Mouse (Mus musculus) left cerebral cortex, adult 9 months (tissue): ENCODE results near the gene Nxn.

Experiments used
- DNase-seq, 2 experiments: peaks; one replicate each; pipeline ENCODE4 v3.0.0; 2022; ENCODE audit warnings: low spot score in 2 of 2

Nxn gene

DNA sequence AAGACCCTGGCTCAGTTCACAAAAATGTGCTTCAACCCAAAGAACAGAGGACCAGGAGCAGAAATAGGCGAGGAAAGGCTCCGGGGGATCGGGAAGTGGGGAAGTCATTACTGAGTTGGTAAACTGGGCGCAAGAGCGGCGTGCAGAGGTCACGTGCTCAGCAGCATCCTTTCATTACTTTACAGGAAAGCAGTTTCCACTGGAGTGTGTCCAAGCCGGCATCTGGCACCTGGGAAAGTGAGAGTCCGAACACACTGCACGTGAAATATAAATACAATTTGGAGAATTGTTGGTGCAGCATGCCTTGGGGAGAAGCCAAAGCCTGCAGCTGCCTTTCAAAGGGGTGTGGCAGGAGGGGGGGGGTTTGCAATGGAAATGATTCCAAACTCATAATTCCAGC, 2.5 kb upstream of the Nxn start:
- no peak for DNase-seq

DNA sequence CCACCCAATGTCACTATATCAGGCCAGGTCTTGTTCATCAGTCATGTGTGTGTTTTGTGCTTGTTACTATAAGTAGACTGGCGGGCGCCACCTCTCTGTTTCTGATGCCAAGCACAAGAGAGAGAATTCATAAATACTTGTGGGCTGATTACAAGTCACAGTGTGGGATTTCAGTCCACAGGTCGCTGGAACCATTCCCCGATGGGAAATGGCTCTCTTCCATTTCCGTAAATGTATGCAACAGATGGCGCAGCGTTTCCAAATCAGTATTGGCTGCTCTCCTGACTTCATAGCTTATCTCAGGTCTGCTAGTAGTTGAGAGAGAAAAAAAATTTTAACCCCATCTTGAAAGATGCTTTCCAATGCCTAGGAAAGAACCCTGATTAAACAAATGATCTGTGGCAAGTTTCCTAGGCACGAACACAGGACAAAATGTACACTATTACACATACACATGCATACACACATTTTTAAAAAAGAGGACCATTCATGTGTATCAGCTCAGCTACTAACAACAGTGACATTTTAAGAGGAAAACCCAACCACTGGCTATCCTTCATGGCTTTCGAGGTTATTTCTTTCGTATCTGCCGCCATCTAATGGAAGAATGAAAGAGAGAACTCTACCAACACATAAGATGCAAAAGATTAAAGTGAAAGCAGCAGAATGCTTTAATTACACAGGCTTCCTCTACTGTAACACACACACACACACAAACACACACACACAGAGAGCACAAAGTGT, 819 bp upstream of the Nxn start:
- no peak for DNase-seq

DNA sequence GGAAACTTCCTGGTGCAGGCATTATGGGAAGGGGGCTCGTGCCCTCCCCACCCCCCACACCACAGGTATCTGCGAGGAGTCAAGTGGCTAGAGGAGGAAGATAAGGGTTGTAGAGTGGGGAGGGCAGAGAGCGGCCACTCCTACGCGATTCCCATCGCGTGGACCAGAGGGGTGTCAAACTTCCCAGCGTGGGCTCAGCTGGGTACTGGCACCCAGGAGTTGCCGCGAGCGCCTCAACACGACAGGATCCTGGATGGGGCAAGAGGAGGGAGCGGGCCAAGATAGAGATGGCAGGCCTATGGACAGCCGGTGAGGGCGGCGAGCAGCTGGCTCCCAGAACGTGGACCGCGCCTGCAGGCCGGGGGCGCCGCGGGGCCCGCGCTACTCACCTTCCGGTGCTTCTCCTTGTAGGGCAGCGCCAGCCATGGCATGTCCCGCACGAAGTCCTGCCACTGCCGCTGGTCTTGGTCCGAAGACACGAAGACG, 585 bp downstream of the Nxn start:
- DNase-seq: no peak

DNA sequence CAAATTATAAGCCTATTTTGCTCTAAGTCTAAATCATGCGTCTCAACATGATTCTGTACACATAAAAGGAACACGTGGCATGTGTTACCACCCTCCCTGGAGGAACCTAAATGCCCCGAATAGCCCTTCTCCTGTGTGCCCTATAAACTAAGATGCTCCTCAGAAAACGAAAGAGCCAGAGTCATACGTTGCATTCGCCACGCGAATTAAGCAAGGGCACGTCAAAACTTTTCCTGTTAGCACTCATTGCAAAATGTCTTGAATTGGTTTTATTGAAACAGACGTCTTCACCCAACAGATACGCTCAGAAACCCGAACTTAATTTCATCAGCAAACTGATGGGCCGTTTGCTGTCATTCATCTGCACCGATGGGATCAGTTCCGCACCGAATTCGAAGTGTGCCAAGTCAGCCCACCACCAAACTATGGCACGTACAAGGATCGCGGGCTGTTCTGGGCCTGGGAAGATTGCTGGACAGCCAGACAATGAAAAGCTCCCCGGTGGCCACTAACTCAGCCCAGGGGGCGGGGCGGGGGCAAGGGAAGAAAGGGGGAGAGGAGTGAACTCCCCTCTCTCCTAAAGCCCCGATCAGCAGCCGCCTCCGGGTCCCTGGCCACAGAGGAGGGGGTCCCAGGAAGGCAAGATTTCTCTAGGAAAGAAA, 1.2 kb downstream of the Nxn start:
- no peak for DNase-seq

DNA sequence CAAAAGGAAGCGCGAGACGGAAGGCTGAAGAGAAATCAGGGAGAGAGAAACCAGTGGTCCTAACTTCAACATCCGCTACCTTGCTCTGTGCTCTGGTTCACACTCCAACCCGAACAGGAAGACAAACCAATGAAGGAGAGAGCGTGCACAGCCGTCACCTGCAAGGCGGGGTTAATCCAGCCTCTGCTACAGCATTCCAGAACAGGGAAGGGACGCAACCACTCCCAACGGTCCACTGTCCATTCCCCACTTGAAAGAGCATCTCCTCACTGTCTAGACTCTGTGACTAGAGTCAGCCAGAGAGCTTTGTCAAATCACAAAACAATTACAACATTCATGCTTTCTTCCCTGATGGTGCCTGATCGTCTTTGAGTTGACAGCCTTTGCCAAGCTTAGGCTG, 5.9 kb downstream of the Nxn start:
- no peak for DNase-seq

DNA sequence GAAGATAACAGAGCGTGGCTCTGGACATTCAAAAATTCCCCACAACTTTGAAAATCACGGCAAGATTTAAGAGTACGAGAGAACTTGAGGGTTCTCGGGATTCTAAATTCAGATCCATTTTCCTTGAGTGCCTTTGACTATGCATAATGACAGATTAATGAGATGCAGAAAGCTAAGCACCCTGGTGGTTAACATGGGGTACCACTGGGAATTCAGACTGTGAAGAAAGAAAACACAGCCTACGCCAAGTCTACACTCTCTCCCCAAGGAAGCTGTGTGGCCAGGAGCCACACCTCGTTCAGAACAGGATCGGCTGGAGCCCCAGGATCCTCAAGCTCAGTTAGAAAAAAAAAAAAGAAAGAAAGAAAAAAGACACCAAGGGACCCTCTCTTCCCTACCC, 6.4 kb downstream of the Nxn start:
- DNase-seq: no peak

DNA sequence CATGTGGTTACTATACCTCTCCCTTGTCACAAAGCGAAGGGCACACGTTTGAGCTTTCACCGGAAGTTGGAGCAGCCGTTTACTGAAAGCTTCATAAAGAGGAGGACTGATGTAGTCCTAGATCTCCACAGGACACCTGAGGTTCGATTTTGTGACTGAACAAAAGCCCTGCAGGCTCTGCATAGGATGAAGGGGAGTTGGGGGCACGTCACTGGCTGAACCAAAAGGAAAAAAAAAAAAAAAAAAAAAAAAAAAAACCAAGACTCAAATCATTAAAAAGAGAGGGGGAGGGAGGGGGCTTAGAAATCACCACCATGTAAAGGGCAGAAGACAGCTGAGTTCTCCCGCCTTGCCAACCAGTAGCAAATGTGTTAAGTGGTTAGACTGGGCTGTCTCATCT, 10.2 kb downstream of the Nxn start:
- DNase-seq: no peak

DNA sequence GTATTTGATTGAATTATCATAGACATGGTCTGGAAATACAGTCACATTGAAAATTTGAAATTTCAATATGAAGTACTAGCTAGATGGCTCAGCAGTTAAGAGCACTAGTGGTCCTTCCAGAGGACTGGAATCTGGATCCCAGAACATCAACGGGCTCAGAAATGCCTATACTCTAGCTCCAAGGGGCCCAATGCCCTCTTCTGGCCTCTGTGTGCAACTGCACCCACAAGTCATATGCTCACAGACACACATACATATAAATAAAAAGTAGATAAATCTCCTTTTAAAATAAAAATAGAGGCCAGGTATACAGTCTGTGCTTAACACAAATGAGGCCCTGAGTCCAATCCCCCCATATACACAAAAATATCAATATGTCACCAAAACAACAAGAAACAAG, 11.8 kb downstream of the Nxn start:
- no peak for DNase-seq

DNA sequence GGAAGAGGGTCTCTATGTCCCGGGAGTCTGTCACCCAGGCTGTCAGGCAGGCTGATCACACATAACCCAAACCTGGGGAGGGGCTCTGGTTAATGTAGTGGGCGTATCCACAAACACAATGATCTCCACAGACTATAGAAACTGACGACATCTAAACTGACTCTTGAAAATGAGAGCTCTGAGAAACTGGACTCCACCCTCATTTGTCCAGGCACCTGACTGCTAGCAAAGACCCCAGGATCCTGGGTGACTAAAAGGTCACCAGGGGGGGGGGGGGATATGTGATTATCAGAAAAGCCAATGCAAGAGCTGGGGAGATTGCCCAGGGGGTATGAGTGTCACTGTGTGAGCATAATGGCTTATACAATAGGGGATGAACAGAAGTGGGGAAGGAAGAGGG, 13.2 kb downstream of the Nxn start:
- DNase-seq: no peak

DNA sequence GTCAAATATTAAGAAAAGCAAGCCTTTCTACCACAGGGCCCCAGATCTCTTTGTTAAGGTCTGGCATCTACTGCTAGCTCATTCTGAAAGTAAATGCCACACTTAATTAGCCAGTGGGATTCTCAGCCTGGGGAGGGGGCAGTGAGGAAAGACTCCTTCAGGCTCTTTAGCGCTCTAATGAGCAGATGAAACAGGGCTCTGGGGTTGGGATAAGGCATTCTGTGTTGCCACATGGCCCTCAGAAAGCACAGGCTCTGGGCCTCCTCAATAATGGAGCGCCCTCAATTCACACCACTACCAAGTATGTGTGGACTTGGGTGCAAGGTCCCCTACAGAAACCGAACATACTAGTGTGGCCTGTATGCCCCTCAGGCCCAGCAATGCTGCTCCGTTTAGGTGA, 13.9 kb downstream of the Nxn start:
- DNase-seq: no peak

DNA sequence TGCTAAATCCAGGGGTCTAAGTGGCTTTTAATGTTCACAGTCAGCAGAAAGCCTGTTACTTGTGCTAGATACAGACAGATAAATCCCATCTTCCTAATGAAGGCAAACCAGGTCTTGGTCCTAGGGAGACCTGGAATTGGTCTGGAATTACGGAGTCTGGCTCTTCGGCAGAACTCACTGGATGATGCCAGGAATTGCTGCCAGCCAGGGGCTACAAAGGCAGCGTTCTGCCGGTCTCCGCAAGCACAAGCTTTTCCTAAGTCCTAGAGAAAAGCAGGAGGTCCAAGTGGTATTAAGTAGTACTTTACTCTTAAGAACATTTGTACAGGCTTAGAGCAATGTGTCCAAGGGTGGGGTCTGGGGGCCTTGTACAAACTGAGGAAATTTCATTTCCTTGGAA, 14.6 kb downstream of the Nxn start:
- DNase-seq: no peak

DNA sequence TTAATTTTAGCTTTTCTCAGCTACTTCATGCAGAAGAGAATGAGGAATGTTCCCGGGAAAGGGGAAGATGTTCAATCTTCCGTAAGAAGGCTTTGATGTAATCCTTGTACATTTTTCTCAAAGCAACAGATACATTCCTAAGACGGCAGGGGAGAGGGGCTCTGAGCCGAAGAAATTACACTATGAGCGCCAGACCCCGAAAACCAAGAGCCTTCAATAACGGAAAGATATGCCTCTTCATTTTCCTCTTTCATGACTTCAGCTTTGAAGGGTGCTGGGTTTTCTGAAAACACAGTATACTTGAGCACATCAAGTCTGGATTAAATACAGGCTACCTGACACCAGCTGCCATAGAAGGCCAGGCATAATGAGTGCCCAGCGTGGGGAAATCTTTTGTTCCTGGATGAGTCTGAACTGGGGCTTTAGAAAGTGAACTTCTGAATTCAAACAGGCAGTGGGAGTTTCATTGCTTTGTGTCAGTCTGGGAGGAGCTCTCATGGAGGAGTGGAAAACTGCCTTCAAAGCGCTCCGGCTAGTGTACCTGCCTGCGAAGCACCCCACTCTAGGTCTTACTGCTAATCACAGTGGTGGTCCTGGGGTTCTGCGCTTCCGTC, 16.1 kb downstream of the Nxn start:
- no peak for DNase-seq

DNA sequence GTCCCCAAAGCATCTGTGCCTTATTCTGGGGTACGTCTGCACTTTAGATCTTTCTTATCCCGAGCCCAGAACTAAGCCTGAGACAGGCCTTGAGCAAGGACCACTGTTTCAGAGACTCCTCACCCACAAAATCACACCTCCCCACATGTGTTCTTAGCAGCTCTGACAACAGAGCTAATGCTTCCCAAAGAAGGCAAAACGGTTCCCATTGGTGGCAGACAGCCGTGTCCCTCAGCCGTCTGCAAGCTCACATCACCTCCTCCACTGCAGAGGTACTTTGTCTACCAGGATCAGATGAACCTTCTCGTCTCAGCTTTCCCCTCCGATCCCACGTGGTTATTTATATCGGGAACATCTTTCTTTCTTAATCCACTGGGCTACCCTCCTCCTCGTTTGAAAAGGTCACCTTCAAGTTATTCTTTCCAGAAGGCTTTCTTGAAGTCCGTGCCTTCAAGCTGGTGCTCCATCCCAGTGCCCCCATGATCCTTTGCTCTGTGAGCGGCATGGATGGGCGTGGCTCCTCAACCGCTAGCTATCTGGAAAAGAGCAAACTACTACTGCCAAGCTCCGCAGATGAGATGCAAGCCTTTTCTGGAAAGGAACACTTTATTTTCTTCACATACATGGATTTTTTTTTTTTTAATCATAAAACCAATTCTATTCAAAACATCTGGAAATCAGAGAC, 17.6 kb downstream of the Nxn start:
- DNase-seq: no peak

DNA sequence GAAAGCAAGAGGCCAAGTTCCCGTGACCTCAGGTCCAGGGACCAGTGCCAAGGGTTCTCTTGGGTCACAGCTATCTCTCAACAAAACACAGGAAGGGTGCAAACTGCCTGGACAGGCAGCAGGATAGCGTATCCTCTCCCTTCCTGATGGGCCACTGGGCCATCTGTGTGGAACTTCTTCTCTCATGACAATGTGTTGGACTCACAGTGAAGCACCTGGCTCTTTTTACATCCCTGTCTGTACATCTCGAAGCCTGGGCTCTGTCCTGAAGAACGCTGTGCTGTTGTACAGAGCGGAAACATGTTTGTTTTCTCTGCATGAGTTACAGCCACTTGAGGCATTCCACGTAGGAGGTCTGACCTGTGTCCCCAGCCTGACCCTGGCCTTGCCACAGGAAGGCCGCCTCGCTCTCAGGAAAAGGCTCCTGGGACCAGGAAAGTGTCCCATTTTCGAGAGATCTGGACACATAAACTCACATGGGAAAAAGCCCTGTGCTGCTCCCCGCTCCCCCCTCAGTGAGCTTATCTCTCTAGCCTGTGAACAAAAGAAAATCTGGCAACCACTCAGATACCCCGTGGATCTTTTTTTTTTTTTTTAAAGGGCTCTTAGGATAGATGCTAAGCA, 18.9 kb downstream of the Nxn start:
- DNase-seq: no peak

DNA sequence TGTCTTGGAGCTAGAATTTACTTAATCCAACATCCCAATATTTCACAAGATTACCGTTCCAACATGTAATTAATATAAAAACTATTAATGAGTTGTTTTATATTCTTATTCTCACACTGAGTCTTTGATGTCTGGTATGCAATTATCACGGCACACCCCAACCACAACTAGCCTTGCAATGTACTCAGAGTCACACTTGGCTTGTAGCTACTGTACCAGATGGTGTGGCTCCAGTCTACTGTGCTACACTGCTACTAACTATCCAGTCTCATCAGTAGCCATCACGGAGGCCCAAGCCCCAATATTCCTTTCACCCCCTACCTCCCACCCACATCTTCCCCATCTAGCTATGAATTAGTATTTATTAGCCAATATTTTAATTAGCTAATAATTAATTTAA, 22.5 kb downstream of the Nxn start:
- no peak for DNase-seq

DNA sequence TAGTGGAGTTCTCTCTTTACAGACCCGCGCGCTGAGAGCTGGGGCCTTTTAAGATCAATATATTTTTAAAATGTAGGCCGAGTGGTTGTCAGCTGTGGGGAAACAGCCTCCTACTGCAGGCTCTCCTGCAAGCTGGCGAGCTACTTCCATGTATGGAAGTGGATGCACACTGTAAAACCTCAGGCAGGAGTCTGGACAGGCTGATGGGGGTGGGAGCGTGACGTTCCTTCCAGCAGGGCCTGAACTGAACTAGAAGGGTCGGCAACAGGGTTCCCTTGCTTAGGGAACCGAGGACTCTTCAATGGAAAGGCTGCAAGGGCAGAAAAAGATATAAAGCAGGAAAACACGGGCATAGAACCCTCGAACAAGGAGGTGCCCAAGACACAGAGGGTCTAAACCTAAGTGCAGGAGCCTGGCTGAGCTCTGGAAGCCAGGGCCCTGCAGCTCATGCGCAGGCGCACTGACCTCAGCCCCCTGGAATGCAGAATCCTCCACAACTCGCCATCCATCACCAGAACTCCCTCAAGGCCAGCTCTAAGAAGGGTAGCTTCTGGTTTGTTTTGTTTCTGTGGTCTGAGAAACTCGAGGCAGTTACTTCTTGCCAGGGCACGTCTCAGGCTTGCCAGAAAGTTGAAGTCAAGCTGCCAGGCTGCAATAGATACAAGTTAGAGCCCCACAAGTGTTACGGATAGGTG, 24.3 kb downstream of the Nxn start:
- peak in 1 of 2 experiments; percentile 17 for DNase-seq

DNA sequence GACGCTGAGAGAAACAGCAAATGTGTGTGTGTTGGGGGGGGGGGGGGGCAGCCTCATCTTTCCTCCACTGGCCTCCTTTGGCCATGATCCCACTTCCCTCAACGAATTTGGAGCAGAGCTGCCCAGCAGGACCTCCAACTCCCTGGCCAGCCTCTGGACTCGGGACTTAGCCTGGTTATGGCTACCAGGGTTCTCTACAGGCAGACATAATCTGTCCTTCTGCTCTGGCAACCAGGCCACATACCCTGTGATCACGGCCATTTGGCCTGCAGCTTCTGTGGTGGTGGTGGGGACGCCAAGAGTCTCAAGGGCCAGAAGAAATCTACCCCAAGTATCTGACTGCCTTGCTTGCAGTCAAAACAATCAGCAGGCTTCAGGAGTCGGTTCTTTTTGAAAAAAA, 26.4 kb downstream of the Nxn start:
- no peak for DNase-seq

DNA sequence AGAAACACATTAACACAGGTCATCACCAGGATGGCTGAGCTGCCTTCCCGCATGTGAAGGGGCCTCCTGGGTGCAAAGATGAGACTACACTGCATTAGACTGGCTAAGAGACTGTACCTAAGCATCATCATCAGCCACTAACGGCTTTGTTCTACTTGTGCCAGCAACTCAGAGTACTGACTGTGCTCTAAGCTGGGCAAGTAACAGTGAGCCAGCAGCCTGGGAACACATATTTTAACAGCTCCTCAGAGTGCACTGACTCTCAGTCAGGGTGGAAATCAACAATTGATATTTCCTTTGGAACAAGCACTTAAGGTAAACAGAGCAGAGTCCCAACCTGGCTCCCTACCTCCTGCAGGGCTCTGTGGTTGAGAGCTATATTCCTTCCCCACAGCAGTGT, 26.8 kb downstream of the Nxn start:
- DNase-seq: no peak

DNA sequence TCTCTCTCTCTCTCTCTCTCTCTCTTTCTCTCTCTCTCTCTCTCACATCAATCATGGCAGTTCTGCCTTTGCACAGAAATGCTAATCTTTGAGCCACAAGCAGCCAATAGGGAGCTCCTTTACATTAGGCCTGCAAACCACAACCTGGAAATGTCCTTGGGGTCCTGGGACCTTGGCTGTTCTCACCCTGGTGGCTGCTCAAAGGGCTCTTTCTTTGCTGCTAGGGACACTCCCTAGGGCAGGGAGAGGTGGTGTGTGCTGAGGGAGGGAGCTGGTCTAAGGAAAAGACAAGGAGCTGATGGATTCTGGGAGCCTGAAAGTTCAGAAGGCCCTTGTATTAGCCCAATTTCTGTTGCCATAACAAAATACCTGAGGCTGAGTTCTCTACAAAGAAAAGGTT, 28.4 kb downstream of the Nxn start:
- no peak for DNase-seq

DNA sequence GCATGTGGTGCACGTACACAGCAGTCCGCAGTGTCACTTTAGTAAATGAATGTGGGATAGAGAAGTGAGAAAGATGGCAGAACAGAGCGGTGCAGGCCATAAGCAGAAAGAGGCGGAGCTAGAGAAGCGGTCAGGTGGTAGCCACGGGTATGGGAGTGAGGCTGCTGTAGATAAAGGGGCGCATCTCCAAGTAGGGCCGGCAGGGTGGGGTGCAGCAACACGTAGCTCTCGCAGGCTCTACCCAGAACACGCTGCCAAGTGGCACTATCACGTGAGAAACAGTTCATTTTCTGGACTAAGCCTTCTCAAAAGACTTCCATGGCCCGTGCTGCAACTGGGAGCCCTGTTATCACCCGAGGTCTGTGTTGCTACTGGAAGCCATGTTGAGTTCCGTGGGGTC, 32.2 kb downstream of the Nxn start:
- no peak for DNase-seq

DNA sequence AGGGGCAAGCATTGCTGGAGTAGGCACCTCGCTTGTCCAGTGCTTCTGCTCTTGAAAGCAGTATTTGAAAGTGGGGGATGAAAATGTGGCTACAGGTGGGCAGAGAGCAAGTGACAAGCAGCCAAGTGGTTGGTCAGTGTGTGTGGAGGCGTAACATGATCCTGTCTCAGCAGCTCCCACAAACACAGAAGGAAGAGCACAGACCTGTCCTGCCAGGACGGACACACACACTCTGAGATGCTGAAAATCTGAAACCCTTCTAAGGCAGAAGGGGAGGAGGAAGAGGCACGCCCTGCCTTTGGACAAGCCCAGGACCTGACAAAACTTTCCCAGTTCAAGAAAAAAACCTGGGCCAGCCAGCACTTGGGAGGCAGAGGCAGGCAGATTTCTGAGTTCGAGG, 34.9 kb downstream of the Nxn start:
- DNase-seq: no peak

DNA sequence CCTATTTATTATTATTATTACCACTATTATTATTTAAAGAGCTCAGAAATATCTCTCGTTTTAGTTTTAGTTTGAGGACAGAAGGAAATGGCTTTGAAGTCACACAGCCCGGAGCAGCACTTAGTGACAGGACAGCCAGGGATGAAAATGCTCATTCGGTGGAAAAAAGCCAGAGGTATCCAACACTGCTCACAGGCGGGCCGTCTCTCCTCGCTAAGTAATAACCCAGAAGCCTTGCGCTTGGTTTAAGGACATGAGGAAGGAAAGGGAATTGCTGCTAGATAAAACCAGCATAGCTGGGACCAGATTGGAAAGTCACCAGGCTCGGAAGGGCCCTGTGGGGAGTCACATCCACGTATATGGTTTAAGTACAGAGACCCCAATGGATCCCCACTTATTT, 35.3 kb downstream of the Nxn start:
- no peak for DNase-seq
